Mouse (Mus musculus): ENCODE data around the gene Git1.

Git1 gene

DNA sequence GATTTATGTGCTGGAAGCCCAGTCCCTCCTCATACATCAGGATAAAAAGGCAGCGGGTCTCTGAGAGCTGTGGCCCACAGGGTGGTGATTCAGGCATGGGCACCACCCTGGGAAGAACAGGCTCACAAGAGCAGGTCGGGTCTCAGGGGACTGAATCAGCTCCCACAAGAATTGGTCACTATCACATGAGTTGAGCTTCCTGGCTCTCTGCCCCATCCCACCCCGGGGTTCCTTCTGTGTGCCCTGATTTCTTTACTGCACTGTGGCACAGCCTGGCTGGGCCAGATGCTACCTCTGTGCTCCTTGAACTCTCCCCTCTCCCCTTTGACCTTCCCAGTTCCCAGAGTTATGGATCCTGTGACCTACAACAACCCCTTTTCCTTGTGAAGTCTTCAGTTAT is 10.3 kb upstream of the Git1 start:
- DNase-seq (ENCODE audit: low spot score in 2 of 2): no peak

DNA sequence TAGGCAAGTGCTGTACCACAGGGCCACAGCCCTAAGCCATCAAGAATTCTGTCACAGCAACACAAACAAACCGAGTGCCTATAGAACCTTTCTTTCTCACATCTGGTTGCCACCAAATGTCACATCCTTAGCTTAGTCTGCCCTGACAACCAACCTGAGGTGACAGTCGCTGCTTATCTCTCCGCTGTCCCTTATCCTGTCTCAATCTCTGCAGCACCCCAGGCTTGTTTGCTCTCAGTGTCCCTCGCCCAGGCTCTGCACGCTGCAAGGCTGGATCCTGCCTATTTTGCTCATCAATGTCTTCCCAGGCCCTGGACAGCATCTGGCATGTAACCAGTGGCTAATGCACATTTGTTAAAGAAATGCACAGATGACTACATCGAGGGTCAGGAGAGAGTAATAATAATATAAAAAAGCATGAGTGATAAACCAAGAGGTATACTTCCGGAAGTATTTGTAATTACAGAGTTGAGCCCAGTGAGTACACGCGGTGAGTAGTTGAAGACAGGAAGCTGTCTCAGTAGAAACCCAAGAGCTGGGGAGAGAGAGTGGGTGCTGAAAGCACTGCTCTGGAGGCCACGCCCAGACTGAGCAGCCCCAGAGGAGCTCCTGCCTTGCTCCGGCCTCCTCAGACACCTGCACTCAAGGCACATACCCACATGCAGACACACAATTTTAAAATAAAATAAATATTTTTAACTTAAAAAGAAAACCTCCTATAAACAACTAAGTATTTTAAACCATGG is 9.7 kb upstream of the Git1 start:
- no peak for DNase-seq (ENCODE audit: low spot score in 2 of 2)

DNA sequence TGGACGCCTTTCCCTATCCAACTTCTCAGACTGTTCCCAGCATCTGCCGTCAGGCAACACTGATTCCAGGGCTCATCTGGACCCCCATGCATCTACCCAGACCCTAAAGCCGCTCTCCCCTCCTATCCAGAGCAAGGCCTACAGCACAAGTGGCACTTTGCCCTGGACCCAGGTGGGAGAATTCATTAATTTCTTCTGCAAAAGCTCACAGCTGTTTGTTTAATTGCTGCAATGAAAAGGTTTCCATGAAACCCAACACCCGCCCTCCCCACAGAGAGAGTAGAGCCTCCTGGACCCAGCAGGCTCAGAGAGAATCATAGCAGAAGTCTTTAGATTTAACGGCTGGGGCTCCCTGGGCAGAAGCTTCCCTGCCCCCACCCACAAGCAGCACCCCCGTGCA is 8.1 kb upstream of the Git1 start:
- DNase-seq (ENCODE audit: low spot score in 2 of 2): no peak

DNA sequence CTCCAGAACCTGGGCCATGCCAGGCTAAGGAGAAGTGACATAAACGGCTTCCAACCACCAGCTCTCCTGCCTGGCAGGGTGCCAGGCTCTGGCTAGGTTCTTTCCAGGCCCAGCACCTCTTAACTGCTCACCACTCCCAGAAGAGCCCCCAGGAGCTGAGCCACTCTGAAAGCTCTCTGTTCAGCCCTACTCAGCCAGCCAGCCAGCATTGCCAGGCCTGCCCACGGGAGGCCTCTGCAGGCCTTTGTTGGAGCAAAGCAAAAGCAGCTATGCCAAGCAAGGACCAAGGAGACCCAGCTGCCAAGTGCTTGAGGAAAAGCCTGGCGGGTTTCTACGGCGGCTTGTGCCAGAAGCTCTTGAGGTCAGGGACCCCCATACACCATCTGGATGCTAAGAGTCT is 6.6 kb upstream of the Git1 start:
- DNase-seq (ENCODE audit: low spot score in 2 of 2): peak in 1 of 2 experiments; percentile 51

DNA sequence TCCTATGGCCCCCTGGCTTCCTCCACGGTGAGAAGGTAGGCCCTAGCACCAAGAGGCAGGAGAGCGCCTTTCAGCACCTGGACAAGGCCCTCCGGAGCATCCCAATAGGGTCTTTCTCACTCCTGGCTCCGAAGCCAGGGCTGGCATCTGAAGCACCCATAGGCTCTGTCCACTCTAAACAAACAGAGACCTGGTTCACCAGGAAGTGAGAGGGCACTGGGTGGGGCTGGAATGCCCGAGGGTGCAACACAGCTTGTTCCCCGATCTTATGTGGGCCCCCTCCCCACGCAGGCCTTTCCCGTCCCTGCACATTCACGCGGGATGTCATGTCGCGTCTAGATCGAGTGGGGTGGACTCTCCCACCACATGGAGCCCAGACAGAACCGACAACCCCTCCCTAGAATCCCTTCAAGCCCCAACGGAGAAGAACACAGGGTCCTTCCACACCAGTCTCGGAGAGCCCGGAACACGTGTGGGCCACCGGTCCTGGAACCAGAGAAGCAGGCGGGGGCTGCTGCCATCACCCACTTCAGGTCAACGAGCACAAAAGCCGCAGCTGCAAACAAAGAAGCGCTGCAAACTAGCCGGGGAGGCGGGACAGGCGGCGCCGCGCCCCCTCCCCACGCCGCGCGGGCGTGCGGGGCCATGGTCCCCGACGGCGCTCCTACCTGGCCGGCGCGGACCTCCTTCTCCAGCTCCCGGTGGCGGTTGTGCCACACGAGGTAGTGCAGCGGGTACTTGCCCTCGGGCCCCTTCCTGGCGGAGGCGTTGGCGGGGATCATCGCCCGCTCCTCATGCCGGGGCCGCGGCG is 4.4 kb upstream of the Git1 start:
- DNase-seq (ENCODE audit: low spot score in 2 of 2): no peak

DNA sequence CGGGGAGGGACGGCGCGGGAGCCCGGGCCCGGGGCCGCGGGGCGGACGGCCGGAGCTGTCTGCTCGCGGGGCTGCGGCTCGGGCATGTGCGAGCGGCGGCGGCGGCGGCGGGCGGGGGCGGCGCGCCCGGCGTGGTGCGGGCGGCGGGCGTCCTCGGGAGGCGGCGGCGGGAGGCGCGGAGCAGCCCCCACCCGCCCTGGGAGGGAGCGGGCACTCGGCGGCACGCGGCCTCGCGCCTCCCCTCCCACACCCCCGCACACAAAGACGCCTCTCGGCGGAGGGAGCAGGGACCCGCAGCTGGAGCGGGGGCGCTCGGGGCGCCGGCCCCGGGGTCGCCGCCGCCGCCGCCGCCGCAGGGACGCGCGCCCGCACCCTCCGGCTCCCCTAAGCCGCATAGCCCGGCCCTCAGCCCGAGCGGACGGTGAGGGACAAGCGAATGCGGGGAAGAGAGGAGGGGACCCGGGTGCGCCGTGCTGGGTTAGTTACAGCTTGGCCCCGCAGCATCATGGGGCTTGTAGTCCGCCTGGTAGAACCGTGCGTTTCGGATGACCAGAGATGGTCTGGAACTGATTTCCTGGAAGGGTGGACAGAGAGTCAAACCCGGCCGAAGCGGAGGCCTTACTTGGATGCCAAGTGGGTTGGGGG is 3.6 kb upstream of the Git1 start, which contains the start of gene Ankrd13b:
Ankrd13b (minus strand) TSS at position 88 of the 645 bp plus-strand sequence.
- DNase-seq (ENCODE audit: low spot score in 2 of 2): peak in 1 of 2 experiments; percentile 76

DNA sequence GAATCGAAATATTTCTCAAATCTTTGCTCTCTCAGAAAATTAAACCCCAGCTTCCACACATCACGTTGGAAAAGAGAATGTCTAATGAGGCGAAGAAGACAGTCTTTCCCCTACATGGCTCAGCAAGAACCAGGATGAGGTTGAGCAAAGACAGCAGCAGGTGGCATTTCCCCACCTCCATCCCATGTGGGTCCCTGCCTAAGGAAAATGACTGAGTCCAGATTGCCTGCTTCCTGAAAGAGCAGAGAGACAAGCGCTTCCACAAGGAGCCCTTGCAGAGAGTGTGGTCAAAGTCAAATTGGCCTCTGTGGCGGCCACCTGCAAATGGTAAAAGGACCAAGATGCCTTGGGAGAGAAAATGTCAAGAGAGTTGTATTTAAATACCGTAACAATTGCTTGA is 2.9 kb upstream of the Git1 start:
- no peak for DNase-seq (ENCODE audit: low spot score in 2 of 2)

DNA sequence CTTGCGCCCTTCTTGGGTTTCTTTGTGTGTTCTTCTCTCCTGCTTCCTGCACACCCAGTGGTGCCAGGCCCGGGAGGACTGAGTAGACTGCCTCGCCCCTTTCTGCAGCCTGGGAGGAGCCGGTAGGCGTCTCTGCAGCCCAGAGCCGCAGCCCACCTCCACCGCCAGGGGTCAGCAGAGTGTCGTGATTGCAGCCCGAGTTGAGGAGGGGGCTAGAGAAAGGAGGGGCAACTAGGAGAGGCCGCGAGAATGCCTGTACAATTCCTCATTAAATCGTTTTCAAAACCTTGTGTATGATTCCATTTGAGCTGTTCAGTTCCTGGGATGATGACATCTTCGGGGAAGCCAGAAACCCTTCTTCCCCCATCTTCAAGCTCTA is 2.2 kb upstream of the Git1 start:
- DNase-seq (ENCODE audit: low spot score in 2 of 2): peak; percentile 97

DNA sequence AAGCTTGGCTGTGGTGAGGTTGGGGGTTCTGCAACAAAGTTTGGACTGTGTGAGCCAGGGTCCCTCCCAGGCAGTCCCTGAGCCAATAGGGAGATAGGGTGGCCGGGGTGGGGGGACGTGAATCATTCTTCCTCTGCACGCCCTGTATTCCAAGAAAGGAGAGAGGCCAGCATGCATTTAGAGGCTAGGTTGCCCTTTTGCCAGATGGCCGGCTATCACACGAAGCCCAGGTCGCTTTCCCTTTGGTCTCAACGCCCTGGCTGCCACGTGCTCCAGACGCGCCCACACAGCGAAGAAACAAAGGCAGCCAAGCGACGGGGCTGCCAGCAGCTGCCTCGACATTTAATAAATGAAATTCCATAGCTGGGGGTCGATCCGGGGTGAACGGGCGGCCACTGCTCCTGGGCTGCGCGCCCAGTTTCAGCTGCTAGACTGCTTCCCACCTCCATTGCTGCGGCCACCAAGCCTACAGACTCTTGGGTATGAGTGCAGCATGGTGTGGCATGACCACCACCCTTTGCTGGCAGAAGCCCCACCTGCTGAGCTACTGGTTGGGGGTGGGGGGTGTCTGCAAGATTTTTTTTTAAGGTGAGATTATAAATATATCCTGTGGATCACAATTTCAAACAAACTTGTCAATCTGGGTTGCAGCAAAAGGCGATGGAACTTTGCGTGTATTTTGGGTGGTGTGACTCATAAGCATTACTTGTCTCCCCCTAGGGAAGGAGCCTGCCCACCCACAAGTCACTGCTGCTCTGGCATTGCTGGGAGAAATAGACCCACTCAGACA is 1.7 kb upstream of the Git1 start:
- DNase-seq (ENCODE audit: low spot score in 2 of 2): no peak

DNA sequence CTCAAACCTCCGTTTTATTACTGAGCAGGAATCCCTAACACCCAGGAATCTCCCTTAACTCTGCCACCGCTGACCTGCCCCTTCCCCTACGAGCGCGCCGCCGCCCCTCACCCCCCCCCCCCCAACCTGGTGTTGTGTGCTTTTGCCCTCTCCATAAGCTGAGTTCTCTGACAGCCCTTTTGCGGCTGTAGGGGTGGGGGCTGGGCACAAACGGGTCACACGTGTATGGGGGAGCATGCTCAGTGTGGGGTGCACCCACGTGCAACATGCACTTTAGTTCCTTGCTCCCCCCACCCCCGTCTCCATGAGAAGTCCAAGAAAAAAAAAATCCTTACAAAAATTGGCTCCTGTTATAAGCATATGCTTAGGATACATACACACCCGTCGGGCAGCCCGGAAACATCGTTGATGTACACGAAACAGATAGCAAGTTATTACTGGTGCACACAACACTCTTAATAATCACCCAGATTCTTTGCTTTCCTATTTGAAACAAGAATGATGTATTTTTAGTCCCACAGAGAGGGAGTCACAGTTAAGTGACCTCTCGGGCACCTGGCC is 971 bp upstream of the Git1 start:
- DNase-seq (ENCODE audit: low spot score in 2 of 2): no peak

DNA sequence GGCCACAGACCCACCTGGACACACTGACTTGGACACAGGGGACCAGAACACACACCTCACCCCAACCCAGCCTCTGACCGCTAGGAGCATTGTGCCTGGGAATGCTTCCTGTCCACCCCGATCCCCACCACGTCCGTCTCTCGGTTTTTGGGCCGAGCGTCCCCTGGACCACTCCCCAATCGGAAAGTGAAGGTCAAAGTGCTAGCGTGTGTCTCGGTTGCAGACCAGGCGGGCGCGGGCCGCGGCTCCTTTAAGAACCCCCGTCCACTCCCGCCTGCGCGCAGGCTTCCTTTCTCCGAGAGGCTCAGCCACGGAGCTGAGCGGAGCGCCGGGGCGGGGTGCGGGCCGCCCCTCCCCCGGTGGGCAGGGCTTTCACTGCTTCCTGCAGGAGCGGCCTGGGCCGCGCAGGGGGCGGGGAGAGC is 440 bp upstream of the Git1 start:
- peak; percentile 83 to 89 for DNase-seq (ENCODE audit: low spot score in 2 of 2)

DNA sequence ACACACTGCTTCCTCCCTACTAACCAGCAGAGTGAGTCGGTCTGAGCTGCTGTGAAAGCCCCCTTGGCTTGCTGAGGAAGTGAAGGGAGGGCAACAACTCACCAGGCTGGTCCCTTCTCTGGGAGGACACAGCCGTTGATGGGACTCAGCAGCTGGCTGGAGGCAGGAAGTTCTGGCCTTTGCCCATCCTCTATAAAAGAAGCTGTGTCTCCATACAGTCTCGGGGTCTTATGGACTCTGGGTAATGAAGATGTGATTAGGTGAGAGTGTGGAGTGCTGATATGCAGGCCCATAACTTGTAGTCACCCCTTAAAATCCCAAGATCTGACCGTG is 948 bp downstream of the Git1 start:
- DNase-seq (ENCODE audit: low spot score in 2 of 2): no peak

DNA sequence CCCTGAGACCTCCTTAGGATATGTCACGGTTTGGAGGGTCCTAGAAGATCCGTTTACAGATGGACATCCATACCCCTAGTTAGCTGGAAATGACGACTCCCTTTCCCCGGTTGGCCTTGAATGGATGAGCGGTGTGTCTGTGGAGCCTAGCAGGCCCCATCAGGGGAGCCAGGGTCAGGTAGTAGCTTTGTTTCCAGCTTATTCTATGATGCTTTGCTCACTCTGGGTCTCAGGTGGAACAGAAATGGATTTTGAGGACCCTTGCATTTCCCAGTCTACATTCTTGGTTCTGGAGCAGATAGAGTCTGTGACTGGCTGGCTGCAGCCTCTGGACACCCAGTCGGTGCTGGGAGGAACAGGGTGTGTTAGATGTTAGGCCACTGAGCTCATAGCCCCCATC is 1.4 kb downstream of the Git1 start:
- DNase-seq (ENCODE audit: low spot score in 2 of 2): no peak

DNA sequence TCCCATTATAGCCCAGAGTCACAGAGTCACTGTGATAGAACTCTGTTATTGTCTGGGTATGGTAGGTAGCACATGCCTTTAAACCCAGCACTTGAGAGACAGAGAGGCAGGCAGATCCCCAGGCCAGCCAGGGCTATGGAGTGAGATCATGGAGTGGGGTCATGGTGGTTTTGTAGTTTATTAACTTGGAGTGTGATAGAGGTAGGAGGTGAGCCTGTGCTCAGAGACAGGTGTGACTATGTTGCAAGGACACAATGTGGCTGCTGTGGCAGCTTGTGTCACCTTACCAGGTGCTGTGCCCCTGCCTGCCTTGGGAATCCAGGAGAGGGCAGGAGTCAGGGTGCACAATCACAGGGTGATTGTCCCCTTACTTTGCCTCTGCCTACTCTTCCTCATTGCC is 2.1 kb downstream of the Git1 start:
- DNase-seq (ENCODE audit: low spot score in 2 of 2): no peak

DNA sequence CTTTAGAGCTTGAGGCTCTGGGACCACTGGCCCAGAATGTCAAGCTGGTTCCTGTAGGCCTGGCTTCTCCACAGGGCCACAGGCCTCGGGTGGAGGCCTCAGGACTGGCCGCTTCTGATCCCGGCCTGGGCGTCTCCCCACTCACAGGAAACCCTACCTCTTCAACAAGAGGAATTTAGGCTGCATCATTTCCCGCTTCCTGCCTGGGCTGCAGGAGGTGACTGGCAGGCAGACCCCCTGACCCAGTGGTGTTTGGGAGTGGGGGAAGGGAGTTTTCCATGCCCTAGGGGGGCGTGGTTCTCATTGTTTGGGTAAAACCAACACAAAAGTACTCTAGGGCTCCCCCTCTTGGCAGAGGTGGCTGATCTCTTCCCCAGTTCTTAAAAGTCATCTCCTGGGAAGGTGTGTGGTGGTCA is 4.0 kb downstream of the Git1 start:
- DNase-seq (ENCODE audit: low spot score in 2 of 2): no peak

DNA sequence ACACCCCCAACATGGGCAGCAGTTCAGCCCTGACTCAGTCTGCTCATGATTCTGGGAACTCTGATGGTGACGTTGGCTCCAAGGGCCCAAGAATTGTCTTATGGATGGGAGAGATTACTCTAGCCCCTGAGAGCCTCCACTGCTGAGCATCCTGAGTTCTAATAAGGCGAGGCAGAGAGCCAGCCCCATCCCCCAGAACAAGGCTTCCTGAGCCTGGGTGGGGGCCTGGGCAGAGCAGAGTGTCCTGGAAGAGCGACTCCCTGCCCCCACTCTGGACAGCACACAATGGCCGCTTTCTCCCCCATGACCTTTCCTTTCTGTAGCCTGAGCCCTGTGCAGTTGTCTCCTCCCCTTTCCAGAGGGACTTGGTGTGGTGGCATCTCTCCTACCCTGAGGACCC is 4.5 kb downstream of the Git1 start:
- no peak for DNase-seq (ENCODE audit: low spot score in 2 of 2)

DNA sequence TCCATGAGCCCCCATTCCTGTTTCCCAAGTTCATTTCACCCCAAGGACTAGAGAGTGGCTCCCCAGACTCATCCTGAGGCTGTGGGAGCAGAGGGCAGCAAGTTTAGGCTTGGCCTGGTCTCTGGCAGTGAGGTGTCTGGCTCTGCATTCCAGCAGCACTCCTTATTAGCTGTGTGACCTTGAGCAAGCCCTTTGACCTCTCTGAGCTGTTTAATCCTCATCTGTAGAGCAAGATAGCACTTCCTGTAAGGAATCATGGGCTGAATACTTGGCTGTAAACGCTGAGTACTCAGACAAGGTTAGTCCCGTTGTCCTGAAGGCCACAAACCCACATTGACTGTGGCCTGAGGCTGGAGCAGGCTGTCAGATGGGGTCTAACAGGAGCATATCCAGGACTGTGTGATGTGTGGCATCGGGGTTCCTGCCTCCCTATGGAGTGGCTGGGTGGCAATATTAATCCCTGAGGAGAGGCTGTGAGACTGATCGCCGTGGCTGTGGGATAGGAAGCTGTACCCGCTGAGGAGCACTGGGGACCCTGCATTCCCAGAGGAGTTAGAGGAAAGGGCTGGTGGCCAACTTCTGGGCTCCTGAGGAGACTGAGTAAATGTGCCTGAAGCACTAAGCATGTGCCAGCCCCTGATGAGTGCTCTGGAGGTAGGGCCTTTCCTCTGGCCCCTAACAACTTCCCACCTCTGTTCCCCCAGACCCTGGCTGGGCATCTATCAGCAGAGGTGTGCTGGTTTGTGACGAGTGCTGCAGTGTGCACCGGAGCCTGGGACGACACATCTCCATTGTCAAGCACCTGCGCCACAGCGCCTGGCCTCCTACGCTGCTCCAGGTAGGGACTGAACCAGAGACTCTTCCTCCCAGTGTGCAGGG is 5.1 kb downstream of the Git1 start:
- DNase-seq (ENCODE audit: low spot score in 2 of 2): no peak

DNA sequence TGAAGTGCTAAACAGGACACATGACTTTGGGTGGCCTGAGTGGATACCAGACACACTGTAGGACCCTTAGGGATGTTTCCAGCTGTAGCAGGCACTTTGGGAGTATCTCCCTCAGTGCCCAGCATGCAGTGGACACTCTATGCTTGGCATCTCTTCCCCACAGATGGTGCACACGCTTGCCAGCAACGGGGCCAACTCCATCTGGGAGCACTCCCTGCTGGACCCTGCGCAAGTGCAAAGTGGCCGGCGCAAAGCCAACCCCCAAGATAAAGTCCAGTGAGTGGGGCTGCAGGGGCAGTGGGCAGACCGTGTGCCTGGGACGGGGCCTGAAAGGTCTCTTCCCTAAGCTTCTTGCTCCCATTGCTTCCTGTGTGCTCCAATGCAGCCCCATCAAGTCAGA is 6.0 kb downstream of the Git1 start:
- DNase-seq (ENCODE audit: low spot score in 2 of 2): no peak

DNA sequence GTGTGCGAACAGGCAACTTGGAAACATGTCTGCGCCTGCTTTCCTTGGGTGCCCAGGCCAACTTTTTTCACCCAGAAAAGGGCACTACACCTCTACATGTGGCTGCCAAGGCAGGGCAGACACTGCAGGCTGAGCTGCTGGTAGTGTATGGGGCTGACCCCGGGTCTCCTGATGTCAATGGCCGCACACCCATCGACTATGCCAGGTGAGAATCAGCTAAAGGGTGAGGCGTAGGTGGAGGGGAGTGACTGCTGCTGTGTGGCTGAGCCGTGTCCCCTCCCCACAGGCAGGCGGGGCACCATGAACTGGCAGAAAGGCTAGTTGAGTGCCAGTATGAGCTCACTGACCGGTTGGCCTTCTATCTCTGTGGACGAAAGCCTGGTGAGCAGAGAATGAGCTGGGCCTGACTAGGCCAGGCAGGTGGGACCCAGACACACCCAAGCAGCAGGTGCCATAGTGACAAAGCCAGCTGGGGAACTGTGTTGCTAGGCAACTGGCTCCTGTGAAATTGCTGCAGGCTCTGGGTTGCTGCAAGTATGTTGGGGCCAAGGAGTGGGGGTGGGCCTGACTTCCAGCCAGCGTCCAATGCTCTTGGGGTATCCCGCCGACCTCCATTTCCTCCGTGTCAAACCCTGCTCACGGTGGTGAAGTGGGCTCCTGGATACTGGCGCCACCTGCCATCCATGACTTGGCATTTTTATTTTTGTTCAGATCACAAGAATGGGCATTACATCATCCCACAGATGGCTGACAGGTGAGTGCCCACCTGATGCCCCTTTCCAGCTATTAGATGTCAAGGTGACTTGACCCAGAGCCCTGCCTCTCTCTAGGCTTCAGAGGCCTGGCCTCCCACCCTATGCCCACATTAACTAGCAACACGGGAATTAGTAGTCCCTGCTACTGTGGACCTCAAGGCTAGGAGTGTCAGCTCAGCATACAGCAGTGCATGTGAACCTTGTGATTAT is 7.3 kb downstream of the Git1 start:
- no peak for DNase-seq (ENCODE audit: low spot score in 2 of 2)

DNA sequence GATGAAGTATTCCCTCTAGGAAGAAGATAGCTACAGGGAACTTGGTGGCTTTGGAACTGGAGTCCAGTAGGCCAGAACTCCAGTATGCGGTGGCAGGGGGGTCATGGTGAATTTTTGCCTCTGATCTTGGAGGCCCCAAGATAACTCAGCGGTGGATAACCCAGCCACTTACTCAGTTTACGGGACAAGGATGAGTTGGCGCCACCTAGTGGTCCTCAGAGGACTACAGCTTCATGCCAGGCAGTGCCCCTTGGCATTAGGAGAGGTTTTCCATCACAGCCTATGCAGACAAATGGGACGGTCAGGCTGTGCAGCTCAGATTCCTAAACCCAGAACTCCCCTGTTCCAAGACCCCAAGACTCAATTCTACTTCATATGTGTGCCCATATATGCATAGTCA is 8.0 kb downstream of the Git1 start:
- DNase-seq (ENCODE audit: low spot score in 2 of 2): peak in 1 of 2 experiments; percentile 82
